Mouse (Mus musculus): Measurements from ENCODE around the gene Ace3. TPM values are rescaled to one million over a fixed set of nuclear protein-coding genes. Genes with fewer than 3 reads are reported as not detected.
"Not testable (repeated sequence)": the region's sequence is repeated elsewhere in the genome, so short reads cannot be mapped to it uniquely, and the experiment has no call there.

The Ace3 gene
- total RNA-seq, 4 experiments from 2014 or later = not detected

- no peak for DNase-seq (ENCODE audit: low spot score in 2 of 2)
Measured at GRCm38 (mm10) chr11:105978232-105978631, 16.2 kb upstream of the Ace3 start.

- DNase-seq (ENCODE audit: low spot score in 2 of 2) = no peak
Measured at GRCm38 (mm10) chr11:105978634-105979033, 15.8 kb upstream of the Ace3 start.

- DNase-seq (ENCODE audit: low spot score in 2 of 2) = no peak
Measured at GRCm38 (mm10) chr11:105984452-105984851, 10.0 kb upstream of the Ace3 start.

GRCm38 (mm10) chr11:105987446-105987845, 7.0 kb upstream of the Ace3 start:
- DNase-seq (ENCODE audit: low spot score in 2 of 2) = no peak

GRCm38 (mm10) chr11:105989446-105989845, 5.0 kb upstream of the Ace3 start:
- no peak for DNase-seq (ENCODE audit: low spot score in 2 of 2)

- DNase-seq (ENCODE audit: low spot score in 2 of 2) = no peak
Measured at GRCm38 (mm10) chr11:105990231-105990630, 4.2 kb upstream of the Ace3 start.

- DNase-seq (ENCODE audit: low spot score in 2 of 2) = no peak
Measured at GRCm38 (mm10) chr11:106000062-106000461, 5.6 kb downstream of the Ace3 start.

GRCm38 (mm10) chr11:106001718-106002117, 7.2 kb downstream of the Ace3 start:
- DNase-seq (ENCODE audit: low spot score in 2 of 2) = no peak

GRCm38 (mm10) chr11:106004576-106004975, 10.1 kb downstream of the Ace3 start:
- no peak for DNase-seq (ENCODE audit: low spot score in 2 of 2)

- no peak for DNase-seq (ENCODE audit: low spot score in 2 of 2)
Measured at GRCm38 (mm10) chr11:106005970-106006369, 11.5 kb downstream of the Ace3 start.

- DNase-seq (ENCODE audit: low spot score in 2 of 2) = no peak
Measured at GRCm38 (mm10) chr11:106007821-106008220, 13.3 kb downstream of the Ace3 start, which contains the start of gene Kcnh6. TSS of gene Kcnh6 (plus strand) at chr11:106008124.

GRCm38 (mm10) chr11:106012711-106013110, 18.2 kb downstream of the Ace3 start:
- no peak for DNase-seq (ENCODE audit: low spot score in 2 of 2)

GRCm38 (mm10) chr11:106013556-106014225, 19.2 kb downstream of the Ace3 start:
- no peak for DNase-seq (ENCODE audit: low spot score in 2 of 2)

- DNase-seq (ENCODE audit: low spot score in 2 of 2) = no peak
Measured at GRCm38 (mm10) chr11:106016440-106016839, 22.0 kb downstream of the Ace3 start.

GRCm38 (mm10) chr11:106020051-106020763, 25.7 kb downstream of the Ace3 start:
- DNase-seq (ENCODE audit: low spot score in 2 of 2) = peak; percentile 39 to 71

GRCm38 (mm10) chr11:106025774-106026173, 31.3 kb downstream of the Ace3 start:
- no peak for DNase-seq (ENCODE audit: low spot score in 2 of 2)

GRCm38 (mm10) chr11:106026465-106027151, 32.1 kb downstream of the Ace3 start:
- DNase-seq (ENCODE audit: low spot score in 2 of 2) = peak in 1 of 2 experiments; percentile 32

- no peak for DNase-seq (ENCODE audit: low spot score in 2 of 2)
Measured at GRCm38 (mm10) chr11:106027607-106028006, 33.1 kb downstream of the Ace3 start.

- not testable (repeated sequence) for DNase-seq (ENCODE audit: low spot score in 2 of 2)
Measured at GRCm38 (mm10) chr11:106032074-106032473, 37.6 kb downstream of the Ace3 start.

- DNase-seq (ENCODE audit: low spot score in 2 of 2) = no peak
Measured at GRCm38 (mm10) chr11:106033491-106033919, 39.0 kb downstream of the Ace3 start.

- DNase-seq (ENCODE audit: low spot score in 2 of 2) = no peak
Measured at GRCm38 (mm10) chr11:106034986-106035385, 40.5 kb downstream of the Ace3 start.

Measured in left cerebral cortex, adult 8-10 months (tissue).